Mouse (Mus musculus): ENCODE data around the gene Cct4.

The Cct4 gene

DNA sequence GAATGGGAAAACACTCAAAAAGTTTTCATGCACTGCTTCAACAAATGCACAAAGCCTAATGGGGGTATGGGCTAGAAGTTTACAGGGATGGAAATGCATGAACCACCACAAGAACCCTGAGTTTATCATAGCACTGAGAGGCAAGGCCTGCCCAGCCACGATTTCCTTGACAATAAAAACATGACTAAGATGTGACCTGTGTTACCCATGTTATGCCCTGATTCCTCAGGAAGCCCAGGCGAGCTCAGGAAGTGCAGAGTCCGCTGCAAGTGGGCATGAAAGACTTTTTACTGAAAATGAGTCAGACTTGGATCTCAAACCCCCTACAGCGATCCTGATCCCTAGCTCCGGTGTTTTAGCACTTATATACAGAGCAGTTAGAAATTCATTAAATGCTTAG, 56.9 kb downstream of the Cct4 start:
- no peak for DNase-seq (ENCODE audit: low spot score)

DNA sequence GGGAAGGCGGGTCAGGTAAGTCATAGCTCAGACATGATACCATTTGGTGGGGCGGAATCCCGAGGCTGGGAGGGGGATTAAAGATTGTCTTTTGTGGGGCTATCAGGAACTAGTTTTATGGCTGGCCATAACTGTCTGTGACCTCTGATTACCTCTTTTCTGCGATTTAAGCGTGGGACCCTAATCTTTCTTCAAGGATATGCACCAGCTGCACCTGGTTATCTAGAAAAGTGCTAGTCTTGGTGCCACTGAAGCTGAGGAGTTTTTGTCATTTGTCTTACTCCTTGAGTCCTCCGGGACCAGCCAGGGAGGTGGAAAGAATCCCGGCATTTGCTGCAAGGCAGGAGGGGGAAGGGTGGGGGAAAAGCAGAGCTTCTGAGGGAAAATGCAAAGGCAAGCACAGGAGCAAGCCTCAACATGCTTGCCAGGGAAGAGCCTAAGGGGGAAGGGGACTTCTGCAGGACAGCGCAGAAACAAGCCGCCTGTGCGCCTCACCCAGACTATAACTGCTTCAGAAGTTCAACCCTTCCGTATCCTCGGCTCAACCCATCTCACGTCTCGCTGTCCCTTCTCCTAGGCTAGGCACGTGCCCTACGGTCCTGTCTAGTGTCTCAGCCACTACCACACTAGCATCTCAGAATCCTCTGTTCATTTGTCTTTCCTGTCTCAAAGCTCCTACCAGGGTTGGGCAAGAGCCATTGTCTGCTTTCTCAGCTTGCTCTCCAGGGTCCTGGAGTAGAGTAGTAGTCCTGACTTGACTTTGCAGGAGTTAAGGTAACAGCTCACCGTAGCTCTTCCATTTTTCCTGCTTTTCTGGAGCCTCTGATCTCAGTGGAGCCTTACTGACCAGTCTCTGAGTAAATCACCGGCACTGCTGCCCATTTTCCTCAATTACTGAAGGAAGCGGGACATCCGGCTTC, 57.6 kb downstream of the Cct4 start:
- no peak for DNase-seq (ENCODE audit: low spot score)

DNA sequence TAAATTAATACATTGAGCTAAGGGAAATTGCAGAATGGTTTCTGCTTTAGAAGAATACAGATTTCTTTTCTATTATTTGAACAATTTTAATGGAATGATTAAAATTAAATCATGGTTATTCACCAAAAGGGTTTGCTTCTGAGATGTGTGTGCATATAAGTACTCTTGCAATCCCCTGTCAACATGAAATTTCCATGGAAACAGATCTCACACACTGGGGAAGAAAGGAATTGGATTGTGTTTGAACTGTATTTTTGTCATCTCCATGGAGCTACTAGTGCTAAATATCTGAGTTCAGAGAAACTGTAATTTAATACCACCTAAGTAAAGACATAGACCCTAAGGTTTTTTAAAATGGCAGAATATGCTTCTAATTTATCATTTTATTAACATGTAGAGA, 59.3 kb downstream of the Cct4 start:
- no peak for DNase-seq (ENCODE audit: low spot score)

DNA sequence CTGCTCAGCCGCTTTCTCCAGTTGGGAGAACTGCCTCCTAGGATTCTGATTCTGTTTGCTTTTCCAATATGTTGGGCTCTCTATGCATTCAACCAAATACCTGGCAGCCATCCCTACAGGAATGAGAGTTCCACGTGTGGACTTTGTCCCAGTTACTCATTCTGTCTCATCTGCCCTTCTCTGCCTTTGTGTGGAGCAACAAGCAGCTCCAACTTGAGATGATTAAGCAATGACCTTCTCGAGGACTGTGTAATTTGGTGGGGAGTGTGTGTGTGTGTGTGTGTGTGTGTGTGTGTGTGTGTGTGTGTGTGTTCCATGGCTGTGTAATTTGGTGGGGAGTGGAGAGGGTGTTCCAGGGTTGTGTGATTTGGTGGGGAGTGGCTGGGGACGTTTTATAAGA, 62.0 kb downstream of the Cct4 start:
- DNase-seq (ENCODE audit: low spot score): no peak

Data from layer of hippocampus, adult 9-10 months (tissue).